Mouse (Mus musculus): ENCODE data around the gene Shisa7. TPM values are rescaled to one million over a fixed set of nuclear protein-coding genes. Genes with fewer than 3 reads are reported as not detected.

Gene Shisa7
- polyA plus RNA-seq, 1 experiment from 2014 or later, result 13.2 TPM

DNA sequence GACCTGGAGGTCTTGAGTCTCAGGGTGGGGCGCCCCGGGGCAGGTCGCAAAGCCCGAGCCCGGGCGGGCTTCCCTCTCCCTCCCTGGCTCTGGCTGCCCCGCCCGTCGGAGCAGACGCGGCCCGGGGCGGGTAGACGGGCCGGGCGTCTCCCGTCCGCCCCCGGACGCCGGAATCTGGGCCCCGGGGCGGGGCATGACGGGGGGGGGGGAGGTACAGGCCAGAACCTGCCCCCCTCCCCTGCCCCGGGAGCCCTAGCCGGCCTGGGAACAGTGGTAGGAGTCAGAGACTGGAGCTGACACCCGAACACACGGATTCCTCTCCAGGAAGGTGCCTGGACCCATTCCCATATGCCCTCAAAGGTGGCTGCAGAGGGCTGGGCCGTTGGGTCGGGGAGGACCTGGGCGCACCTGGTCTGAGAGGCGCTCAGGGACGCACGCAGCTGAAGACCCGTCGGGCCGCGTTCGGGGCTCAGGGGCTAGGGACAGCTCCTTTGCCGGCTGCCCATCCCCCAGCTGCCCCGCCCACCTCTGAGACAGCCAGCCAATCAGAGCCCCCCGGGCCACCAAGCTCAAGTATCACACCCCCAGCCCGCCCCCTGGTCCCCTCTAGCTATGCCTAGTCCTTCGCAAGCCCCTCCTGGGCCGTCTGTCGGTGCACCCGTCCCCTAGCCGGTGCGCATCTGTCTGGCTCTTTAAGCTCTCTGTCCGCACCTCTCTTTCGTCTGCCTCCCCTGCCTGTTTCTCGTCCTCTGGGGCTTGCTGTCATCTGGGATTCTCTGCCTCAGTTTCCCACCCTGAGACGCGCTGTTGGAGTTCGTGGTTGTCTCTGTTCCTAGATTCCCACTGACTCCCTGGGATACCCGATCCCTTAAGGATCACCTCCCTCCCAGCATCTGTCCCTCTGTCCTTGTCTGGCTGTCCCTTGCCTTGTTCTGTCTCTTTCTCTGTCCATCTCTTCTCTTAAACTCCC, 67.3 kb downstream of the Shisa7 start:
- Histone ChIP-seq H3K9ac (replicated peaks; ENCODE audit: low read depth, low read length) (peak overlapping the region; percentile 41), H3K4me1 (replicated peaks; ENCODE audit: control insufficient read depth, insufficient read depth, low read length) (peaks cover 6% of the 10 kb centered on the region), H3K9me3 (ENCODE audit: control insufficient read depth, low read length) (no peaks in the 10 kb centered on the region), H3K4me3 (replicated peaks; ENCODE audit: low read length) (peak overlapping the region; percentile 47), H3K27ac (ENCODE audit: low read length) (no peak overlapping the region), H3K36me3 (ENCODE audit: control insufficient read depth, insufficient read depth) (no peaks in the 10 kb centered on the region), H3K27me3 (replicated peaks; ENCODE audit: control insufficient read depth, insufficient read depth, low read length) (peaks cover 46% of the 10 kb centered on the region), H3K4me2 (ENCODE audit: low read length) (peak overlapping the region; percentile 53)
- under 1% methylated on average over 37 of the region's 56 CpGs for WGBS
- ATAC-seq, result peak; percentile 84

DNA sequence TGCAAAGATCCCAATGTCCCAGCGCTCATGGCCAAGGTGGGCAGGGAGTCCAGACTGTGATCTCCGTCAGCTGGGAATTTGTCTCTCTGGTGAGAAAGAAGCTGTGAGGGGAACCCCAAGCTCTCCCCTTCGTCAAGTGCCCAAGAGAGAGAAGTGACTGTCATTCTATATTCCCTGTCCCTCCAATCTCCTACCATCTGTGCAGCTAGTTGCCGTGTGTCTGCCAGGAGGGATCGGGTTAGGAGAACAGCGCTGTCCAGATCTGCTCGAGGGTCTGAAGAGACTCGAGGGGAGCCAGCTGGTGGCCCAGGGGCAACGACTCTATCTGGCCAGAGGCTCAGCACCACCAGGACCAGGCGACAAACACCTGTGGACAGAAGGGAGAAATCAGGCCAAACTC, 68.4 kb downstream of the Shisa7 start:
- 54% methylated on average over 10 of the region's 10 CpGs for WGBS
- no peaks in the 10 kb centered on the region for H3K36me3 ChIP-seq (ENCODE audit: control insufficient read depth, insufficient read depth)
- no peak overlapping the region for H3K4me2 ChIP-seq (ENCODE audit: low read length)

More for the DNA sequence above, 68.4 kb downstream of the Shisa7 start:
- Histone ChIP-seq H3K9ac (replicated peaks; ENCODE audit: low read depth, low read length) (no peak overlapping the region), H3K9me3 (ENCODE audit: control insufficient read depth, low read length) (no peaks in the 10 kb centered on the region), H3K27me3 (replicated peaks; ENCODE audit: control insufficient read depth, insufficient read depth, low read length) (peaks cover 46% of the 10 kb centered on the region), H3K4me1 (replicated peaks; ENCODE audit: control insufficient read depth, insufficient read depth, low read length) (peaks cover 6% of the 10 kb centered on the region), H3K4me3 (replicated peaks; ENCODE audit: low read length) (no peak overlapping the region), H3K27ac (ENCODE audit: low read length) (no peak overlapping the region)
- ATAC-seq, result no peak

Other genes starting within 250 kb of the Shisa7 start
- 0.63 and 0.70 TPM in 2 replicates for gene Ptprh, start 240.7 kb downstream of the Shisa7 start, polyA plus RNA-seq (2015; fragmentation: Nextera tagmentation; extraction: Ambion mirVana)
- gene Tmem86b, start 213.3 kb downstream of the Shisa7 start, polyA plus RNA-seq (2015; fragmentation: Nextera tagmentation; extraction: Ambion mirVana), result 2.0 and 2.9 TPM in 2 replicates
- 7.6 and 7.8 TPM in 2 replicates for gene Ppp6r1, start 185.7 kb downstream of the Shisa7 start, polyA plus RNA-seq (2015; fragmentation: Nextera tagmentation; extraction: Ambion mirVana)
- gene Hspbp1, start 159.6 kb downstream of the Shisa7 start, polyA plus RNA-seq (2015; fragmentation: Nextera tagmentation; extraction: Ambion mirVana), result 136 and 156 TPM in 2 replicates
- gene Brsk1, start 154.1 kb downstream of the Shisa7 start, polyA plus RNA-seq (2015; fragmentation: Nextera tagmentation; extraction: Ambion mirVana), result 5.9 and 7.9 TPM in 2 replicates
- 0.11 and 0.33 TPM in 2 replicates for gene Tmem150b, start 119.4 kb downstream of the Shisa7 start, polyA plus RNA-seq (2015; fragmentation: Nextera tagmentation; extraction: Ambion mirVana)
- 60.0 and 66.9 TPM in 2 replicates for gene Kmt5c, start 104.6 kb downstream of the Shisa7 start, polyA plus RNA-seq (2015; fragmentation: Nextera tagmentation; extraction: Ambion mirVana)
- gene Cox6b2, start 91.6 kb downstream of the Shisa7 start, polyA plus RNA-seq (2015; fragmentation: Nextera tagmentation; extraction: Ambion mirVana), result 6.6 and 12.1 TPM in 2 replicates
- not detected in 2 replicates for gene Fam71e2, start 73.4 kb downstream of the Shisa7 start, polyA plus RNA-seq (2015; fragmentation: Nextera tagmentation; extraction: Ambion mirVana)
- 0.53 and 1.1 TPM in 2 replicates for gene Il11, start 61.8 kb downstream of the Shisa7 start, polyA plus RNA-seq (2015; fragmentation: Nextera tagmentation; extraction: Ambion mirVana)
- not detected in 2 replicates for gene Tmem190, start 61.8 kb downstream of the Shisa7 start, polyA plus RNA-seq (2015; fragmentation: Nextera tagmentation; extraction: Ambion mirVana)
- gene Tmem238, start 55.0 kb downstream of the Shisa7 start, polyA plus RNA-seq (2015; fragmentation: Nextera tagmentation; extraction: Ambion mirVana), result 3.3 and 4.1 TPM in 2 replicates
- gene Rpl28, start 51.8 kb downstream of the Shisa7 start, polyA plus RNA-seq (2015; fragmentation: Nextera tagmentation; extraction: Ambion mirVana), result 173 and 179 TPM in 2 replicates
- 291 and 311 TPM in 2 replicates for gene Ube2s, start 32.1 kb downstream of the Shisa7 start, polyA plus RNA-seq (2015; fragmentation: Nextera tagmentation; extraction: Ambion mirVana)
- 3.2 and 4.3 TPM in 2 replicates for gene Isoc2b, start 25.6 kb upstream of the Shisa7 start, polyA plus RNA-seq (2015; fragmentation: Nextera tagmentation; extraction: Ambion mirVana)
- 0.52 and 0.92 TPM in 2 replicates for gene Isoc2a, start 32.5 kb upstream of the Shisa7 start, polyA plus RNA-seq (2015; fragmentation: Nextera tagmentation; extraction: Ambion mirVana)
- gene Gm36210, start 61.8 kb upstream of the Shisa7 start, polyA plus RNA-seq (2015; fragmentation: Nextera tagmentation; extraction: Ambion mirVana), result 0.25 and 0.60 TPM in 2 replicates
- gene Zfp628, start 70.5 kb upstream of the Shisa7 start, polyA plus RNA-seq (2015; fragmentation: Nextera tagmentation; extraction: Ambion mirVana), result 3.4 and 3.9 TPM in 2 replicates
- 32.0 and 38.3 TPM in 2 replicates for gene Nat14, start 77.3 kb upstream of the Shisa7 start, polyA plus RNA-seq (2015; fragmentation: Nextera tagmentation; extraction: Ambion mirVana)
- gene Ssc5d, start 81.1 kb upstream of the Shisa7 start, polyA plus RNA-seq (2015; fragmentation: Nextera tagmentation; extraction: Ambion mirVana), result 0.34 and 0.39 TPM in 2 replicates
- gene Sbk2, start 119.7 kb upstream of the Shisa7 start, polyA plus RNA-seq (2015; fragmentation: Nextera tagmentation; extraction: Ambion mirVana), result not detected in 2 replicates
- 0.84 and 0.91 TPM in 2 replicates for gene Sbk3, start 126.5 kb upstream of the Shisa7 start, polyA plus RNA-seq (2015; fragmentation: Nextera tagmentation; extraction: Ambion mirVana)
- gene Zfp579, start 151.5 kb upstream of the Shisa7 start, polyA plus RNA-seq (2015; fragmentation: Nextera tagmentation; extraction: Ambion mirVana), result 58.4 and 62.2 TPM in 2 replicates
- 10.3 and 11.3 TPM in 2 replicates for gene Zfp524, start 169.7 kb upstream of the Shisa7 start, polyA plus RNA-seq (2015; fragmentation: Nextera tagmentation; extraction: Ambion mirVana)
- 43.7 and 46.1 TPM in 2 replicates for gene Fiz1, start 170.0 kb upstream of the Shisa7 start, polyA plus RNA-seq (2015; fragmentation: Nextera tagmentation; extraction: Ambion mirVana)
- gene Gm44973, start 170.8 kb upstream of the Shisa7 start, polyA plus RNA-seq (2015; fragmentation: Nextera tagmentation; extraction: Ambion mirVana), result 0.91 TPM in 1 of 2 replicates, not detected in the other
- gene Zfp865, start 175.7 kb upstream of the Shisa7 start, polyA plus RNA-seq (2015; fragmentation: Nextera tagmentation; extraction: Ambion mirVana), result 5.9 and 6.5 TPM in 2 replicates
- 50.5 and 59.1 TPM in 2 replicates for gene Ccdc106, start 175.9 kb upstream of the Shisa7 start, polyA plus RNA-seq (2015; fragmentation: Nextera tagmentation; extraction: Ambion mirVana)
- gene 4632433K11Rik, start 189.4 kb upstream of the Shisa7 start, polyA plus RNA-seq (2015; fragmentation: Nextera tagmentation; extraction: Ambion mirVana), result not detected in 2 replicates
- gene Zfp784, start 193.8 kb upstream of the Shisa7 start, polyA plus RNA-seq (2015; fragmentation: Nextera tagmentation; extraction: Ambion mirVana), result 8.0 and 9.5 TPM in 2 replicates
- 52.7 and 62.4 TPM in 2 replicates for gene Zfp580, start 206.8 kb upstream of the Shisa7 start, polyA plus RNA-seq (2015; fragmentation: Nextera tagmentation; extraction: Ambion mirVana)
- gene U2af2, start 217.4 kb upstream of the Shisa7 start, polyA plus RNA-seq (2015; fragmentation: Nextera tagmentation; extraction: Ambion mirVana), result 125 and 128 TPM in 2 replicates
- gene Epn1, start 235.5 kb upstream of the Shisa7 start, polyA plus RNA-seq (2015; fragmentation: Nextera tagmentation; extraction: Ambion mirVana), result 97.9 and 104 TPM in 2 replicates

Data from forebrain, embryonic 16.5 days (tissue).